Mouse (Mus musculus) monocyte, adult 5-6 weeks (primary cell): ENCODE data around the gene Rps15. TPM values are rescaled to one million over a fixed set of nuclear protein-coding genes. Genes with fewer than 3 reads are reported as not detected.

ENCODE experiments used
- ATAC-seq: fragments of 153-309, 156-312 bp; replicated peaks from 2 replicates; pipeline ENCODE4 v1.8.0; 2017; ENCODE audit warnings: mild to moderate bottlenecking; ENCODE audit not compliant: low TSS enrichment, insufficient number of reproducible peaks, severe bottlenecking, poor library complexity, low FRiP score
- total RNA-seq: library from RNA; stranded (forward); fragments of 200-1000, 200-491, 200-594 nt; gene quantifications from 3 replicates; pipeline ENCODE4 v1.2.3, GENCODE M21; 2017

The Rps15 gene
- total RNA-seq, 1 experiment from 2014 or later, result 1,393 TPM

DNA sequence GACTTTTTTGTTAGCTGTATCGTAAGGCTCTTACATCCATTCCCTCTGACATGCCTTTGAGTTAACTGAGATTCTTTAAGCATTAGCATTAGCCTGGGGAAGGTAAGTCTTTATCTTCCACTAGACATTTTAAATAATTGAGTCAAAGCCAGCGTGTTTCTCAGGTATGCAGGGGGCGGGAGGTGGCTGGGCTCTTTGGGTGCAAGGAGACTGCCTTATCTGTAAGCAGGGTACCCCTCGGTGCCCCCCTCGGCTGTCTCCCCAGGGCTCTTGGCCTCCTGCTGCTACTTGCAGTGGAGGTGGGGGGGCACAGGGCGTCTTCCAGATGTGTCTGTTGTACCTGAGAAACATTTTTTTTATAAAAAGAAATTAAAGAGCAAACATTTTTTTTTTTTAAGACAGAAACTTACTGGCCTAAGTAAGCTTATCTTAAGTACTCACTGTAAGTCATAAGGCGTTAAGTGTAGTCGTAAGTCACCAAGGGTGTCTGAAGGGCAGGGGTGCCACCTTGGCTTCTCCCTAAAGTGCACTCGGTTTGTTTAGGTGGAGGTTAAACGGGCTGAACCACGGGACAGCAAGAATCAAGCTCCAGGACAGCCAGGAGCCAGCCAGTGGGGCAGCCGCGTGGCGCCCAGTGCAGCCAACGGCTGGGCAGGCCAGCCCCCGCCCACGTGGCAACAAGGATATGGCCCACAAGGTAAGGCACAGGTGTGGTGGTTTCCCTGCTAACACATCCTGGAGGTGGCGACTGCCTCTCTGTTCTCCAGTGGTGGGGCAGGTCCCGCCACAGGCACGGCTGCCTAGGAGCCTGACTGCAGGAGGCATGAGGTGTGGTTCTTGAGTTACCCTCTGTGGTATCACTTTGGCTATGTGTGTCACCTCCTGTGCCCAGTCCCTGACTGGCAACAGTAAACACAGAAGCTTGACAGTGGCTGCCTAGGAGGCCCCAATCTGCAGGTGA is 9.5 kb upstream of the Rps15 start:
- no peak for ATAC-seq

GRCm38 (mm10) chr10:80285222-80286070 is 6.8 kb upstream of the Rps15 start:
- no peak for ATAC-seq

GRCm38 (mm10) chr10:80288097-80288496 is 4.2 kb upstream of the Rps15 start:
- ATAC-seq, result no peak

- no peak for ATAC-seq
Observed at GRCm38 (mm10) chr10:80288657-80289056, 3.6 kb upstream of the Rps15 start.

- ATAC-seq, result no peak
Observed at GRCm38 (mm10) chr10:80293325-80293724, 1.1 kb downstream of the Rps15 start.

DNA sequence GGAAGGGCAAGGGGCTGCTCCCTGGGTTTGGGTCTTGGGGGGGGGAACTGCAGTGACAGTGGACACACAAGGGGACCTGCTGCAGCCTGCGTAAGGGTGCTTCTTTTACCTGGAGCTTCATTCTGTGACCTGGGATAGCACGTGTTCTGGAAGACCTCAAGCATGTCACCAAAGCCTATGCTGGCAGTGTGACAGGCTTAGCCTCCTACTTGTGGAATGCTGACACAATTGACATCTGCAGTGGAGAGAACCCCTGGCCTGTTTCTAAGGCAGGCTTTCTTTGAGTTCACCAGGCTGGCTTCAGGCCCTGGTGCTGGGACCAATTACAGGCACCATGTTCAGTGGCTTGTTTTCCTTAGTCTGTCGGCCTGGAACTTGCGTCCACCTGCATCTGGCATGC is 2.1 kb downstream of the Rps15 start:
- no peak for ATAC-seq

DNA sequence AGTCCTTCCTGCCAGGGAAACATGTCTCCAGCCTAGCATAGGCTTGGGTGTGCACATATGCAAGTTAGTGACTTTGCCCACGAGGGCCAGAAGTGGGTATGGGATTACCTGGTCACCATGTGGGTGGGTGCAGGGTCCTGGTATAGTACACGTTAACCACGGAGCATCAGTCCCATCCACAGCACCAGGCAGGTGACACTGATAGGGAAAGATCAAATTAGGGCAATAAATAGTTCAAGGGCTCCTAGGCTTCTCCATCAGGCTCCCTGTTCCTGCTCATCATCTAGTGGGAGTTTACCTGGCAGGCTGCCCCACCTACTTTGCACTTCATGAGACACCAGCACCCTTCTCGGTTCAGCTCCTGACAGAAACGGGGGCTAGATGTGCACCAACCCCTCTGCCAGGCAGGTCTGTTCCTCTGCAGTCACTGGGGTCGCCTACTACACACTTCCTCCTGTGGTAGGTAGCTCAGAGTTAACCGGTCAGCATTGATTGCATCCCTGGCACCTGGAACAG is 2.6 kb downstream of the Rps15 start:
- ATAC-seq, result no peak

DNA sequence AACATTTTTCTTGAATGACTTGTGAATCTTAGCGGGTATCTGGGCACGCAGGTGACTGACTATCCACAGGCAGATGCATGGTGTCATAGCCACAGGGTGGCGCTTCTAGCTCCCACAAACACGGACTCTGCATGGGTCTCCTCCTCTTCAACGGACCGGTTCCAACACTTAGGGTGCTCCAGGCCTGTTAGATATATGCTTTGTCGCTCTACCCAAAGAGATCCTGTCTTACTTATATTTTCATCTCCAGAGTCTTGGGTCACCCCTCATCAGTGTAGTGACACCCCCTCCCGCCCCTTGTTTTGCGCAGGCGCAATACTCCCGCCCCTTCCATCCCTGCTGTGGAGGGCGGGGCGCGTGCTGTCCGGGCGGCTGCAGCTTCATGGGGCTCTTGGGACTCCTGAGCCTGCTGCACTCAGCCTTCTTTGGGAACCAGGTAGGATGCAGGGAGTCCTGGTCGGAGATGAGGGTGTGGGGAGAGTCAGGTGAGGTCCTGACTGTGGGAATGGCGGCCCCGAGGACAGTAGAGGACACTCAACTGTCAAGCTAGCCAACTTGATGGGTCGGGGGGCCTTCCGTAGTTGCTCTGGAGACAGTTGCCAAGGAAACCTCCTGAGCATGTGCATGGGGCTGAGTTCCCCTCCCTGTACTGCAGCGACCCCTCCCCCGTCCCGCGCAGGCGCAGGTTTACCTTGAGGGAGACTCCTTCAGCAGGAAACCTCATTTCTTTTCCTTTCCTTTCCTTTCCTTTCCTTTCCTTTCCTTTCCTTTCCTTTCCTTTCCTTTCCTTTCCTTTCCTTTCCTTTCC is 3.6 kb downstream of the Rps15 start, which contains the start of gene Apc2:
Apc2 (plus strand) TSS at position 360 of the 808 bp plus-strand sequence.
- ATAC-seq, result peak; percentile 29; the same call in 1 of the 2 replicates

GRCm38 (mm10) chr10:80296824-80297223 is 4.6 kb downstream of the Rps15 start:
- ATAC-seq, result no peak

DNA sequence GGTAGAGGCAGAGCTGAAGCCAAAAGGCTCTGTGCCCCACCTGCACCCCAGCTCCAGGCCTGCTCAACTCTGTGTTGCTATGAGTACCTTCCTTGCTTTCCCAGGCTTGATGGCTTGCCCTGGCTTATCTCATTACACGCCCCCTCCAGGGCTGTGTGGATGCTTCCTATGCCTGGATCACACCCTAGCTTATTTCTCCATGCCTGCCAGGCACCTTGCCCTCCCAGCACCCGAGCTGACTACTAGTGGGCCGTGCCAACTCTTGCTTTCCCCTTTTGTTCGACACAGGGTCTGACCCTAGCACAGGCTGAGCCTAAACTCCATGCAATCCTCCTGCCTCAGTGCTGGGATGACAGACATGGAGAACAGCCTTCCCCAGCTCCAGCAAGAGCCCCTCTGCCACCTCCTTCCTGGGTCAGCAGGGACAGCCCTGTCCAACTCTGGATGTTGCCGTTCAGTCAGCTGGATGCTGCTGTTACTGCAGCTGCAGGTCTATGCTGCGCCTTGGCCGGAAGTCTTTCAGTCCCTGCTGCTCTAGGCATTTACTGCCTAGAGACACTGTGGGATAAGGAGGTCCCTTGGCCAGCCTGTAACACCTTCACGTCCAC is 5.4 kb downstream of the Rps15 start:
- ATAC-seq, result no peak

DNA sequence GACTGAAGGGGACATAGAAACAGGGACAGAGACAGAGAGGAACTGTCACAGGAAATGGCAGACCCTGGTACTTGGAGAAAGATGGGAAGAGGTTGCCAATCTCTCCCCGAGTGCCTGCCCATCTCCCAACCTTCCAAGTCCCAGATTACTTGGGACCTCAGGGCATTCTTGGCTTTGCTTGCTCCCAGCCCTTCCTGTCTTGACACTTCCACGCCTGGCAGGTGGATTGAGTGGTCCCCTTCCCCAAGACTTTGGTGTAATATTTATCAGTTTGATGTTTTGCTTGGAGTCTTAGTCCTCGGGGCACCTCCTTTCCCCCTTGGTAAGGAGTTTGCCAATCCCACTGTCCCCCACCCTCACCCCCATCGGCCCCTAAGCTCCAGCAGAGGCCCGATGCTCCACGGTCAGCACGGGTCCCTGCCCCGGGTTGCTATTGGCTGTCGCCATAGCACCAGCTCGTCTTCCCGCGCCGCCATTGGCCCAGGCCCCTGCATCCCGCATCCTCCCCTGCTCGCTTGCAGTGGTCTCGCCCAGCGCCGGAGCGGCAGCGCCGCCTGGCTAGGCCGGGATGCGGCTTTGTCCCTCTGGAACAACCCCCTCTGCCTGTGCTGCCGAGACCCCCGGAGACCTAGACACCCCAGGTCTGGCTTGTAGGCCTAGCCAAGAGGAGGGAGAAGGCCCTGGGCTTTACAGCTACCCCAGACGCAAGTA is 6.5 kb downstream of the Rps15 start:
- no peak for ATAC-seq

GRCm38 (mm10) chr10:80299301-80299700 is 7.0 kb downstream of the Rps15 start:
- no peak for ATAC-seq

DNA sequence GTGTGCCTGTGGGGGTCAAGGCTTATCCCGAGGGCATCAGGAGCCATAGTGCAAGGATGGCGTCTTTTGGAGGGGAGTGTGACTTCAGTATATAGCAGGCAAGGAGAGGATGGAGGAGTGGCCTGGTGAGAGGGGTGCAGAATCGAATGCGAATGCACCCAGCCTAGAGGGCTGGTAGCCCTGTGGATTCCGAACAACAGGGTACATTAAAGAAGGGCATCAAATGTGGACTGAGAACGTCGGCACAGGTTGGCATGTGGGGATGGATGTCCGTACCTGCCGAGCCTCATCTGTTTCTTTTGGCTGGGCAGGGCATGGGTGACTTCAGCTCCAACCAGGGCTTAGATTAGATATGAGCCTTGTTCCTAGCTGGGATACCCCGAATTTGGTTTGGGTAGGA is 7.6 kb downstream of the Rps15 start:
- ATAC-seq, result no peak

DNA sequence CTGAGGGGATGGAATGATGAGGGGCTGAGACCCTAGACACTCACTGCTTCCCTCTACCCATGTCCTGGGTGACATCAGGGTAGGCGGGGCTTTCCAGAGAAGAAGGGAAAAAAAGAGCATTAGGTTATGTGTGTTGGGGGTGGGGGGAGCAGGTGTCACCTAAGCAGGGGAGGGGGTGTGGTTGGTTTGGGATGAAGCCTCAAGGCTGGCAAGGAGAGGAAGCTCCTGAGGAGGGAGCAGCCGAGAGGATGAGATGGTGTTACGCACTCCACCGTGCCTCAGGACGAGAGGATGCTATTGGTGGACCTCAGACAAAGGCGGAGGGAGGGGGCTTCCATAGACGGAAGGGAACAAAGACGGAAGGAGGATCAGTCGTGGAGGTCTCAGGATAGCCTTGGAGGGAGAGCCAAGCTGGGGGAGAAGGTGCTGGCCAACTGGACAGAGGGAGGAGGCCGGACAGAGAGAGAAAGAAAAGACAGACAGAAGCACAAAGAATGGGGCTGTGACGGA is 8.5 kb downstream of the Rps15 start:
- ATAC-seq, result no peak

DNA sequence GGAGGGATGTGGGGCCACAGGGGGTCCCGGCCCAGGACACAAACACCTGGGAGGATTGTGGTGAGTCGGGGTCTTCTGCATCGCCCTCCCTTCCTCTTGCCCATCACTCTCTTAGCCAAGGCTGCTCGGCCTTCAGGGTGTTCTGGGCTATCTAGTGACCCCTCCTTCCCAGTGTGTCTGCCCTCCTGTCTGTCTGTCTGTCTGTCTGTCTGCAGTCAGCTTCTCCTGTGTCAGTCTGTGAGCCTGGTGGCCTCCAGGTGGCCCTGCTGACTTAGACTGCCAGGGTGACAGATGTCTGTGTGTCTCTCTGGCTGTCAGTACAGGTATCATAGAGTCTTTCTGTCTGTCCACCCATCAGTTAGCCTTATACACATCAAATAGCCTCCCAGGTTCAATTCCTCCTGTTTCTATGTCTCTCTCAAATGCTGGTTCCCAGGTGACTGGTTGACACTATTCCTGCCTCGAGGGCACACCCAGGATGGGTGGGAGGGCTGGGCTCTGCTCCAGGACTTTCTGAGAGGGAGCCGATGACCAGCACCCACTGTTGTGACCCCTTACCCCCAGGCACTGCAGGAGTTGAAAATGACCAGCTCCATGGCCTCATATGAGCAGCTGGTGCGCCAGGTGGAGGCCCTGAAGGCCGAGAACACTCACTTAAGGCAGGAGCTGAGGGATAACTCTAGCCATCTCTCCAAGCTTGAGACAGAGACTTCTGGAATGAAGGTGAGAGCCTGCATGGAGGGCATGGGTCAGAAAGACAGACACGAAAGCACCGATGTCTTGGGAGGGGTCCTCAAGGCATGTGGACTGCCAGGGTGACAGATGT is 9.2 kb downstream of the Rps15 start:
- ATAC-seq, result no peak

GRCm38 (mm10) chr10:80302082-80302355 is 9.8 kb downstream of the Rps15 start:
- ATAC-seq, result no peak

DNA sequence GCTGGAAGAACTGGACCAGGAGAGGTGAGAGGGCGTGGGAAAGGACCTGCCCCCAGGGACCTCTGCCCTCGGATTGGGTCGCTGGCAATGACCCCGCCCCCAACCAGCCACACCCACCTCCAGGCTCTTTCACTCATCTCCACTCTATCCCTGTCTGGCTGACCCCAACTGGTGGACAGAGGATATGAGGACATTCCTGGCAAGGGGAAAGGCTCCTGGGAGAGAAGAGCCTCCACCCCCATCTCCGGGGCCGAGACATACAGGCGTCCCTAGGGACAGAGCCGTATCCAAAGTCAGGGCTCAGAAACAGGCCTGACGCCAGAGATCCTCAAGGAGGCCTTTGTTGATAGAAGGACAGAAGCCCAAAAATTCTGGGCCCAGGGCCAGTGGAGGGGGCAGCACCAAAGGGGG is 10.2 kb downstream of the Rps15 start:
- no peak for ATAC-seq
